Mouse (Mus musculus): Measurements from ENCODE around the gene Gbp9.
"Not testable (repeated sequence)": the region's sequence is repeated elsewhere in the genome, so short reads cannot be mapped to it uniquely, and the experiment has no call there.

Gene Gbp9

GRCm38 (mm10) chr5:105139409-105140088 is at the start of gene Gbp9, which contains the start of the genes Gbp8 and Gbp4:
Gbp9 (minus strand) TSS chr5:105139539.
Gbp8 (minus strand) TSS chr5:105139540.
Gbp4 (minus strand) TSS chr5:105139586.
- peak; percentile 44 to 45 for DNase-seq

DNA sequence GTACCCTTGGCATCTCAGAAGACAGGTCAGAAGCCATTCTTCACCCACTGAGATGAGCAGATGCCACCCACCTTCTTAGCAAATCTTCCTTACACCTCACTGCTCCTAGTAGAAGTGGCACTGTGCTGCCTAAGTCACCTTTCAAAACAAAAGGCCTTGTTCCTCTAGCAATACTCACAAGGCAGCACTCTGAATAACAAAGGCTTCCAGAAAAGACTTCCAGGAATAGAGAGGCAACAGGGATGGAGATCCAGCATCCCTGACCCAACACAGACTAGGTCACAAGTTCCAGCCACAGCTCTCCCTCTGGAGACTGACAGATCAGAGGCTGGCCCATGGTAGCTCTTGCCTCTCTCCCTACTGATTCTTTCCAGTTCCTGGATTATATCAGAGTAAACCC is 42.1 kb upstream of the Gbp9 start:
- no peak for DNase-seq

- no peak for DNase-seq
Measured at GRCm38 (mm10) chr5:105156582-105156981, 17.2 kb upstream of the Gbp9 start.

DNA sequence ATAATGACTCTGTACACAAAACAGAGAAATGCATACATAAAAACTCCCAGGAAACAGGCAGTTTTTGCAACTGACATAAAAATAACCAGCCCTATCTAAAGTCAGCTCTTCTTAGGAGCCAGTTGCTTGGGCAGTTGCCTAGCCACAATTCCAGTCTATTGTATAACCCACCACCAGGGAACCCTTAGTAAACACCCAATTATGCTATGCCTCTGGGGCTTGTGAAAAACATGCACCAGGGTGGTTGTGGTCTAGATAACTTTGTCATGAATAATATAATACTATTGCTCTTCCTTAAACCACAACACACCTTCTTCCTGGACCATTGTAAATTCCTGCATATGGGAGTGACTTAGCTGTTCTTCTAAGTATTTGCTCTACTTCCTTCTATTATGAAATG is 14.7 kb upstream of the Gbp9 start:
- no peak for DNase-seq

DNA sequence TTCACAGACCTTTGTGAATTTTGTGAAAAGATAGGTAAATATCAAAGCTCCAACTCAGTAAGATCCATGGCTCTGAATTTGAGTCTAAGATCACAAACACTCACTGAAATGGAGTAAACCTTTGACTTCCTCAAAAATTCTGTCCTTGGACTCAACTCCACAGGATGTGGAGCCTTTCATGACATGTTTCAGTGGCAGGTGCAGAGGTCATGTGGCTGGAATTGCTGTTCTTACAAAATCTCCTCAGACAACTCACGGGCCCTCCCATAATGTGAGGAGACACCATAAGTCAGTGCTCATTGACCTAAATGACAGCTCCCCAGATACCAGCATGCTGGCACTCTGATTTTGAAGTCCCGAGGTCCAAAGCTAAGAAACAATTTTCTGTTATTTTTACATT is 8.7 kb upstream of the Gbp9 start:
- not testable (repeated sequence) for DNase-seq

DNA sequence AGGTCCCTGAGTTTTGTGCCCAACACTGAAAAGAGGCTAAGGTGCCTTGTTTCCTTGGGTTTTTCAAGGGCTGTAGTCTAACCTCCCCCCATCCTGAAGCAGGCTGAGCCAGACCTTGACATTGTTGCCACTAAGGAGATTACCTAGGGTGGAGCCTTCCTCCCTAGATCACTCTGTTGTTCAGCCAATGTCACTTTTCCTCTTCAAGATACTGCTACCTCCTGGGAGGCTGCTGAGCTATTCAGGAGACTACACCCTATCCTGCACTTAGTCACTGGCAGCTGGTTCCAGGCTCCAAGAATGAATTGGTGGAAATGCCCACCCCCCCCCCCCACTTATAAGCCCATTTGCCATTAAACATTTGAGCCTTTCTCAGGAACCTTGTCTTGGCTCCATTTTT is 7.1 kb upstream of the Gbp9 start:
- DNase-seq, result peak; percentile 25 to 68

DNA sequence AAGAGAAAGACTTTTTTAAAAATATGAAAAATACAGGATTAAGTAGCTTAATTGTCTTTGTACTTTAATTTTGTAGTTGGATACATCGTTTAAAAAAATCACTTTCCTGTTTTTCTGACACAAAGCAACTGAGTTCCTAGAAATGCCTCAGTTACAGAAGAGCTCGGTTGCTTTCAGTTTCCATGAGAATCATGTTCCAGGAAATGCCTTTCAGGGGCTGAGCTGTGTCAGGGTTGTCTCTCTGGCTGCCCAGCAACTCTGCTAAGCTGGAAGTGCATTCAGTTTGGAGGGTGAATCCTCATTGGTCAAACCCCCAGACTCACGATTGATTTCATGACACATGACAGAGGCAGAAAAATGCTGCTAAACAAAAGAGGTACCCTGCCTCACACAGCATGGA is 6.4 kb upstream of the Gbp9 start:
- DNase-seq, result peak; percentile 33 to 39

- not testable (repeated sequence) for DNase-seq
Measured at GRCm38 (mm10) chr5:105140089-105140810, 911 bp upstream of the Gbp9 start.

DNA sequence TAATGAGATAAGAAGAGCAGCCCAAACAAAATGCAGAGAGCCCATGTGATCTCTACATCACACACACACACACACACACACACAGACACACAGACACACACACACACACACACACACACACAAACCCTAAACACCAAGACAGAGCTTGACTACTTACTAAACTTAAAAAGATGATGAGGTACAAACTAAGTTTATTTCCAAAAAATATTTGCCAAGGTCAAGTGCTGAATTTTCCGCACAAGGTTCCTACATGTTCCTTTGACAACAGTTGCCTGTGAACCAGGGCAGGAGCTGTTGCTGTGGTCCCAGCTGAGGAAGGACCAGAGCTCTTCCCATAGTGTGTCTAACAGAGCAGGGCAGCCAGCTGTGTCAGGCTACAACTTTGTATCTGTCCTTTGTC is 433 bp downstream of the Gbp9 start:
- DNase-seq, result peak in 1 of 2 experiments; percentile 11

GRCm38 (mm10) chr5:105136706-105137304 is 2.5 kb downstream of the Gbp9 start:
- DNase-seq, result peak in 1 of 2 experiments; percentile 26

- not testable (repeated sequence) for DNase-seq
Measured at GRCm38 (mm10) chr5:105121731-105122130, 17.6 kb downstream of the Gbp9 start.

- DNase-seq, result no peak
Measured at GRCm38 (mm10) chr5:105115740-105116139, 23.6 kb downstream of the Gbp9 start.

- no peak for DNase-seq
Measured at GRCm38 (mm10) chr5:105114696-105115095, 24.6 kb downstream of the Gbp9 start.

- DNase-seq, result no peak
Measured at GRCm38 (mm10) chr5:105113656-105114055, 25.7 kb downstream of the Gbp9 start.

DNA sequence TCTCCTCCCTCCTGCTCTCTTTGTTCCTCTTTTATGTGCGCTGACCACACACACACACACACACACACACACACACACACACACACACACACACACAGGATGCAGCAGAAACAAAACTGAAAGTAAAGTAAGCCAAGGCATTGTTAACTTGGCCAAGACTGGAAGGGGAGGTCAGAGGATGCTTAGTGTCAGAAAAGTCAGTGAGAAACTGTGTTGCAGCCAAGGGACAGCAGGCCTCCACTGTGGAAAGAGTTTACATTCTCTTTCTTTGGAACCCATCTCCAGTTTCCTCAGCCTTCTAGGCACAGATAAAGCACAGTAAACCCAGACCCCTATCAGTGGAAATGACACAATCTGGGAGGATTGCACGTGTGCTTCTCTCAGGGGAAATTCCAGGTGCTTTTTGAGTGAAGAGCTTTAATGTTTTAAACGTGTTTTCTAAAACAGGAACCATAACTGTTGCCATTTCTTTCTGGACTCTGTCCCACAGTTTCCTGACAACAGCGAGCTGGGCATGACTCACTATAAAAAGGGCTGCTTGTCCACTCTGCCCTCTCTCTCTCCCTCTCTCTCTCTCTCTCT is 29.0 kb downstream of the Gbp9 start:
- DNase-seq, result peak; percentile 75

- DNase-seq, result not testable (repeated sequence)
Measured at GRCm38 (mm10) chr5:105109775-105110174, 29.6 kb downstream of the Gbp9 start.

GRCm38 (mm10) chr5:105105689-105106088 is 33.6 kb downstream of the Gbp9 start:
- not testable (repeated sequence) for DNase-seq

- DNase-seq, result no peak
Measured at GRCm38 (mm10) chr5:105081900-105082299, 57.4 kb downstream of the Gbp9 start.

DNA sequence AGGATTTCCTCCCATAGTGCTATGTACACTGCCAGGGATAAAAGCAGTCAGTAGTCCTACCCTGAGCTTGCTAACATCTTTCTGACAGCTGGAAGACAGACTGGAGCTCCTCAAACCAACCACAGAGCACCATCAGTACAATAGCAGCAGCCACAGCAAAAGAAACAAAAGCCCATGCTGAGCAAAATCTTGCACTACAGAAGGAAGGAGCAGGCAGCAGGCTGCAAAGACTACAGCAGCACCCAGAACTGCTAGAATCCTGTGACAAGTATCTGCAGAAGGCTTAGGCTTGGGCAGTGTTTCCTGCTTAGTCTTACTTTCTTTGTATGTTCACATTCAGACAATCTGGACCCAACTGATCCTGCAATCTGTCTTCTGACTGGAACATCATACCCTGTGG is 71.0 kb downstream of the Gbp9 start:
- DNase-seq, result not testable (repeated sequence)

DNA sequence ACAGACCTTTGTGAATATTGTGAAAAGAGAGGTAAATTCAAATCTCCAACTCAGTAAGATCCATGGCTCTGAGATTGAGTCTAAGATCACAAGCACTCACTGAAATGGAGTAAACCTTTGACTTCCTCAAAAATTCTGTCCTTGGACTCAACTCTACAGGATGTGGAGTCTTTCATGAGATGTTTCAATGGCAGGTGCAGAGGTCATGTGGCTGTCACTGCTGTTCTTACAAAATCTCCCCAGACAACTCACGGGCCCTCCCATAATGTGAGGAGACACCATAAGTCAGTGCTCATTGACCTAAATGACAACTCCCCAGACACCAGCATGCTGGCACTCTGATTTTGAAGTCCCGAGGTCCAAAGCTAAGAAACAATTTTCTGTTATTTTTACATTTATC is 74.9 kb downstream of the Gbp9 start:
- DNase-seq, result not testable (repeated sequence)

- no peak for DNase-seq
Measured at GRCm38 (mm10) chr5:105063321-105063720, 76.0 kb downstream of the Gbp9 start.

GRCm38 (mm10) chr5:105062403-105062802 is 76.9 kb downstream of the Gbp9 start:
- DNase-seq, result peak in 1 of 2 experiments; percentile 6

DNA sequence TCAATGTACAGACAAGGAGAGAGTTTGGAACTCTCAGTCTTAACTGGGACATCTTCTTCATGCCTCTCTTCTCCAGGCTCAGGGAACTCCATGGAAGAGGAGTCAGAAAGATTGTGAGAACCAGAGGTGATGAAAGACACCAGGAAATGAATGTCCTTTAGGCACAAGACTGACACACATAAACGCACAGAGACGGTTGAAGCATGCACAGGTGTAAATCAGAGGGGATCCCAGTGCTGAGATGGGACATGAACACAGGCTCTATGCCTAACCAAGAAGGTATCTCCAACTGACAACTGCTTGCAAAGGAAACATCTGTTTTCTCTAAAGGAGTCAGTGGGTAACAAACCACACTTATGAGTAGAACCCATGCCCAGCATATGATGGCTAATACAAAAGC is 79.1 kb downstream of the Gbp9 start:
- no peak for DNase-seq
